Mouse (Mus musculus) heart, postnatal 0 days (tissue): ENCODE measurements around the gene Cryab. TPM values are rescaled to one million over a fixed set of nuclear protein-coding genes. Genes with fewer than 3 reads are reported as not detected.

Source experiments
- ATAC-seq: fragments of 200-750 bp; cut with Nextera tagmentation; 2 replicates; pipeline ENCODE4 v1.8.0; 2017; ENCODE audit warnings: low read depth, moderate number of reproducible peaks, moderate library complexity; ENCODE audit not compliant: insufficient read depth
- DNase-seq: peaks from one replicate; pipeline ENCODE4 v3.0.0-alpha.2; 2016; ENCODE audit warnings: low spot score
- H3K27ac ChIP-seq: fragments of 300-500 bp; sonication (generic); 2 replicates; pipeline ENCODE4 v1.5.1; 2014; ENCODE audit warnings: low read depth, mild to moderate bottlenecking
- H3K27me3 ChIP-seq: fragments of 300-500 bp; sonication (generic); 2 replicates; pipeline ENCODE4 v1.6.1; 2014; ENCODE audit warnings: low read length, mixed read lengths; ENCODE audit not compliant: control insufficient read depth, insufficient read depth
- H3K36me3 ChIP-seq: fragments of 300-500 bp; sonication (generic); replicated peaks from 2 replicates; pipeline ENCODE4 v1.6.1; 2014; ENCODE audit warnings: low read length, mixed read lengths; ENCODE audit not compliant: control insufficient read depth, insufficient read depth
- H3K4me1 ChIP-seq: fragments of 300-500 bp; sonication (generic); 2 replicates; pipeline ENCODE4 v1.6.1; 2014; ENCODE audit warnings: antibody characterized with exemption; ENCODE audit not compliant: control insufficient read depth, insufficient read depth
- H3K4me2 ChIP-seq: fragments of 300-500 bp; sonication (generic); 2 replicates; pipeline ENCODE4 v1.6.1; 2014; ENCODE audit warnings: low read depth, mild to moderate bottlenecking, low read length, moderate library complexity
- H3K4me3 ChIP-seq: fragments of 300-500 bp; sonication (generic); 2 replicates; pipeline ENCODE4 v1.5.1; 2014; ENCODE audit warnings: low read depth, low read length
- H3K9ac ChIP-seq: fragments of 300-500 bp; sonication (generic); replicated peaks from 2 replicates; pipeline ENCODE4 v1.6.1; 2014; ENCODE audit warnings: low read depth, low read length, mixed read lengths
- H3K9me3 ChIP-seq: fragments of 300-500 bp; sonication (generic); replicated peaks from 2 replicates; pipeline ENCODE4 v1.6.1; 2016; ENCODE audit warnings: low read length; ENCODE audit not compliant: control insufficient read depth
- CTCF ChIP-seq: IDR thresholded peaks from 2 replicates; pipeline ENCODE4 v1.5.1; 2016; ENCODE audit warnings: antibody characterized with exemption, control low read depth, low read depth
- EP300 ChIP-seq: IDR thresholded peaks from 2 replicates; pipeline ENCODE4 v1.6.1; 2016; ENCODE audit warnings: antibody characterized with exemption, low read depth
- whole genome bisulfite sequencing: fragments of 180-500 bp; shearing (Covaris S2); extraction: QIAGEN DNeasy Blood & Tissue Kit; methylation state at CpG from one replicate; pipeline ENCODE4 v1.1.7; 2014; 5-methylcytosine and 5-hydroxymethylcytosine counted together
- polyA plus RNA-seq: library from polyadenylated mRNA; unstranded; fragments of >200 nt; fragmentation: Nextera tagmentation; extraction: Ambion mirVana; gene quantifications from 2 replicates; pipeline ENCODE4 v1.2.1, GENCODE M21; 2015
- total RNA-seq: library from RNA; depleted of rRNA; stranded (reverse); fragments of >200 nt; gene quantifications from 2 replicates; pipeline ENCODE4 v1.2.3, GENCODE M21; 2014; ENCODE audit warnings: low replicate concordance

Cryab gene
- total and polyA plus RNA-seq, 2 experiments from 2014 or later: 766 to 1,736 TPM

- DNase-seq (peak; percentile 61), ATAC-seq (no peak)
- H3K4me2 ChIP-seq: peak overlapping the region; percentile 86
- TF ChIP-seq EP300 (peak; percentile 41; the same call in 1 of the 2 replicates), CTCF (no peak)
- no peaks in the 10 kb centered on the region for H3K27me3 ChIP-seq
- peak overlapping the region; percentile 94 for H3K9ac ChIP-seq
- peak overlapping the region; percentile 74 for H3K4me3 ChIP-seq
- peaks cover 14% of the 10 kb centered on the region for H3K36me3 ChIP-seq
- 8% methylated on average over 7 of the region's 7 CpGs for WGBS
- peaks cover 7% of the 10 kb centered on the region; the same call in 1 of the 2 replicates for H3K4me1 ChIP-seq
- peak overlapping the region; percentile 99 for H3K27ac ChIP-seq
- H3K9me3 ChIP-seq: no peaks in the 10 kb centered on the region
These were observed 2.8 kb downstream of the Cryab start for GRCm38 (mm10) chr9:50753947-50754346.

DNA sequence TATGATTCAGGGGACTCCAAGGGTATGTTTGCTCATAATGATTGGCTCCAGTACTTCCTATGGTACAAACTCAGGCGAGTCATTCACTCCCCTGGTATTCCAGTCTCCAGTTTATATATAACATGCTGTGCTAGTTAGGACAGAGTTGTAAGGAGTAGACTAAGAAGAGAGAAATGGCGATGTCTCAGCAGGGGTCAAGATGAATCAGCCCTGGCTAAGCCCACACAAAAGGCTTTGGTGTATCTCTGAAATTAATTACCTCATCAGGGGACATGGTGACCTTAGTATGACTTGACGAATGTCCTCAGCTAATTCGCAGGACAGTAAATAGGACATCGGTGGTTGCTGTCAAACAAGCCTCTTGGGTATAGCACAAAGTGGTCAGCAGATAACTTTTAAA is 5.6 kb downstream of the Cryab start:
- 54% methylated on average over 5 of the region's 5 CpGs for WGBS
- Histone ChIP-seq H3K27ac (no peak overlapping the region), H3K4me2 (no peak overlapping the region), H3K36me3 (peaks cover 14% of the 10 kb centered on the region), H3K27me3 (no peaks in the 10 kb centered on the region), H3K4me3 (no peak overlapping the region), H3K9me3 (no peaks in the 10 kb centered on the region), H3K4me1 (peaks cover 4% of the 10 kb centered on the region; the same call in 1 of the 2 replicates), H3K9ac (no peak overlapping the region)
- DNase-seq: no peak
- no peak for ATAC-seq
- TF ChIP-seq CTCF (no peak), EP300 (no peak)

DNA sequence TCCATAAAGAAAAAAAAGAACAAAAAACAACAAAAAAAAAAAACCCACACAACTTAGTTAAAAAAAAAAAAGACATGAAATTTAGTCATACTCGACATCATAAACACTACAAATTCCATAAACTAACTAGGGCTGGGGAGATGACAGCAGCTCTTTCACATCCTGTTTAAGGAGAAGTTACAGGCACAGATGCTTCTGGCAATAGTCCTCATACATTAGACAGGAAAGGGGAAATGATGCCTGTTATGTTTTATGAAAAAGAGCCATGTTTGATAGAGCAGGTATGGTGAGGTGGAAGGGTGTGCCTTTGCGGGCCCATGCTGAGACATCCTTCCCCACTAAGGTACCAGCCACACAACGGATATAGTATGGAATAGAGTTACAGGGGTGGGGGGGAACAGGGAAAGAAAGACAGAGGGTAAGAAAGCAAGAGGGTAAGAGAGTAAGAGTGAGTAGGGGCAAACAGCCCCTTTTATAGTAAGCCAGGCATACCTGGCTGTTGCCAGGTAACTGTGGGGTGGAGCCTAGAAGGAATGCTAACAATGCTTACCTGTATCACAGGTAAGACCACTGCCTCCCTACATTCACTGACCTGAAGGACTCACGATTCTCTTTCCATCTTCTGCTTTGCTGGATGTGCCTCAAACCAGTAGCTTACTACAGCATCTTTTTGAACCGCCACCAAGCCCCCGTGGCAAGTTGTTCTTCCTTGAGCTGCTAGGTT is 10.6 kb downstream of the Cryab start:
- DNase-seq: no peak
- ATAC-seq: no peak
- Histone ChIP-seq H3K4me1 (no peaks in the 10 kb centered on the region), H3K9me3 (no peaks in the 10 kb centered on the region), H3K9ac (no peak overlapping the region), H3K36me3 (peaks cover 3% of the 10 kb centered on the region), H3K27ac (no peak overlapping the region), H3K27me3 (no peaks in the 10 kb centered on the region), H3K4me3 (no peak overlapping the region), H3K4me2 (no peak overlapping the region)
- 61% methylated on average over 6 of the region's 6 CpGs for WGBS
- no peak for TF ChIP-seq CTCF
- no peak for TF ChIP-seq EP300

GRCm38 (mm10) chr9:50763331-50763730 is 12.2 kb downstream of the Cryab start:
- Histone ChIP-seq H3K9ac (no peak overlapping the region), H3K9me3 (no peaks in the 10 kb centered on the region), H3K36me3 (no peaks in the 10 kb centered on the region), H3K27me3 (no peaks in the 10 kb centered on the region), H3K27ac (no peak overlapping the region), H3K4me2 (no peak overlapping the region), H3K4me3 (no peak overlapping the region), H3K4me1 (peaks cover 6% of the 10 kb centered on the region)
- TF ChIP-seq EP300: no peak
- peak; percentile 71 for TF ChIP-seq CTCF
- 60% methylated on average over 1 of the region's 1 CpGs for WGBS
- no peak for ATAC-seq
- peak; percentile 46 for DNase-seq

DNA sequence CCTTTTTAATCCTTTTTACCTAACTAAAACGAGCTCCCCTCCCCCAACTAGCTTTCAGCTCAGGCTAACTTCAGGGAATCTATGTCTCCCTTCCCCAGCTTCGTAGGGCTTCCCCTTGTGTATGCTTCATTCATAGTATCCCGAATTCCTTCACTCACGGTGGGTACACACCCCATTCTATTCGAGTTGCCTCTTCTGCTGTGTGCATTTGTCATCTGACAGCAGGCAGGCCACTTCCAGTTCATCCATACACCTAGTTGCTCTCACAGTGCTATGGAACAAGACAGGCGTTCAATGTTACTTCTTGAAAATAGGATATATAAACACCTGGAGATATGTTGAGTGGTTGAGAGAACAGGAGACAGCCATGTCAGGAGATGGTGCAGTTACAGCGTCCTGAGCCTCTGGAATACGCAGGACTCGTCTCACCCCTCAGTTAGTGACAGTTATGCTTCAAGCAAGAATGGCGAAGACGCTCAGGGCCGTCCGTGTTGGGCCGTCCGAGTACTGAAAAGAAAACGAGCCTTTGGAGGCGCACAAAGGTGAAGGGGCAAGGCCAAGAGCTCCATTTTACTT is 16.5 kb downstream of the Cryab start:
- peak overlapping the region; percentile 57 for H3K4me3 ChIP-seq
- DNase-seq (no peak), ATAC-seq (no peak; the same call in 1 of the 2 replicates)
- no peaks in the 10 kb centered on the region for H3K27me3 ChIP-seq
- no peaks in the 10 kb centered on the region for H3K9me3 ChIP-seq
- peaks cover 19% of the 10 kb centered on the region for H3K4me1 ChIP-seq
- H3K27ac ChIP-seq: peak overlapping the region; percentile 88
- H3K4me2 ChIP-seq: peak overlapping the region; percentile 76
- 4% methylated on average over 17 of the region's 17 CpGs for WGBS
- peaks cover 13% of the 10 kb centered on the region; the same call in 1 of the 2 replicates for H3K36me3 ChIP-seq
- peak overlapping the region; percentile 55 for H3K9ac ChIP-seq
- TF ChIP-seq CTCF (no peak), EP300 (no peak; the same call in 1 of the 2 replicates)
